Mouse (Mus musculus): ENCODE measurements around the gene Chgb. TPM values are rescaled to one million over a fixed set of nuclear protein-coding genes. Genes with fewer than 3 reads are reported as not detected.

Chgb gene
- polyA plus RNA-seq (2015; fragmentation: Nextera tagmentation; extraction: Ambion mirVana): 45.1 and 53.1 TPM in 2 replicates

GRCm38 (mm10) chr2:132780978-132781377 is at the start of gene Chgb:
Gene Chgb, plus strand, starts transcription at chr2:132781278.
- no peak for ATAC-seq
- H3K9ac ChIP-seq: no peak within 1 kb of the TSS
- no peak within 1 kb of the TSS for H3K27ac ChIP-seq
- peak within 1 kb of the TSS; percentile 39 for H3K4me3 ChIP-seq (replicated peaks)
- 0 out of 2 replicates have a peak, but pooled peaks cover 3% of the 10 kb centered on the region for H3K27me3 ChIP-seq (replicated peaks)
- no peaks in the 10 kb centered on the region for H3K9me3 ChIP-seq
- H3K4me1 ChIP-seq (replicated peaks): peaks cover 5% of the 10 kb centered on the region; the same call in 1 of the 2 replicates
- 11% methylated on average over 4 of the region's 4 CpGs for WGBS
- peak within 1 kb of the TSS; percentile 88 for H3K4me2 ChIP-seq (replicated peaks)
- no peaks in the 10 kb centered on the region for H3K36me3 ChIP-seq

GRCm38 (mm10) chr2:132732940-132733339 is 48.1 kb upstream of the Chgb start:
- WGBS: 60% methylated on average over 5 of the region's 5 CpGs
- Histone ChIP-seq H3K4me1 (replicated peaks) (no peaks in the 10 kb centered on the region), H3K9me3 (no peaks in the 10 kb centered on the region), H3K27ac (no peak overlapping the region), H3K36me3 (no peaks in the 10 kb centered on the region), H3K4me2 (replicated peaks) (no peak overlapping the region), H3K27me3 (replicated peaks) (no peaks in the 10 kb centered on the region), H3K9ac (no peak overlapping the region), H3K4me3 (replicated peaks) (no peak overlapping the region)
- no peak for ATAC-seq

GRCm38 (mm10) chr2:132733603-132734573 is 47.2 kb upstream of the Chgb start:
- H3K9ac ChIP-seq: no peak overlapping the region

GRCm38 (mm10) chr2:132738816-132739432 is 42.2 kb upstream of the Chgb start:
- ATAC-seq: no peak
- H3K9me3 ChIP-seq: no peaks in the 10 kb centered on the region
- H3K36me3 ChIP-seq: no peaks in the 10 kb centered on the region
- WGBS: 65% methylated on average over 2 of the region's 2 CpGs
- H3K27ac ChIP-seq: no peak overlapping the region
- H3K4me3 ChIP-seq (replicated peaks): no peak overlapping the region
- H3K27me3 ChIP-seq (replicated peaks): no peaks in the 10 kb centered on the region
- H3K4me1 ChIP-seq (replicated peaks): no peaks in the 10 kb centered on the region
- H3K4me2 ChIP-seq (replicated peaks): no peak overlapping the region
- H3K9ac ChIP-seq: no peak overlapping the region

More at GRCm38 (mm10) chr2:132733603-132734573, 47.2 kb upstream of the Chgb start:
- H3K9me3 ChIP-seq: no peaks in the 10 kb centered on the region
- H3K36me3 ChIP-seq: no peaks in the 10 kb centered on the region
- 92% methylated on average over 10 of the region's 10 CpGs for WGBS
- ATAC-seq: no peak
- no peak overlapping the region for H3K27ac ChIP-seq
- no peak overlapping the region for H3K4me2 ChIP-seq (replicated peaks)
- H3K4me3 ChIP-seq (replicated peaks): no peak overlapping the region
- H3K27me3 ChIP-seq (replicated peaks): no peaks in the 10 kb centered on the region
- no peaks in the 10 kb centered on the region for H3K4me1 ChIP-seq (replicated peaks)

GRCm38 (mm10) chr2:132741862-132742347 is 39.2 kb upstream of the Chgb start:
- no peaks in the 10 kb centered on the region for H3K27me3 ChIP-seq (replicated peaks)
- no peak overlapping the region for H3K4me2 ChIP-seq (replicated peaks)
- H3K9me3 ChIP-seq: no peaks in the 10 kb centered on the region
- no peak overlapping the region for H3K4me3 ChIP-seq (replicated peaks)
- no peak overlapping the region for H3K9ac ChIP-seq
- WGBS: 76% methylated on average over 8 of the region's 8 CpGs
- no peaks in the 10 kb centered on the region for H3K36me3 ChIP-seq
- ATAC-seq: no peak
- no peak overlapping the region for H3K27ac ChIP-seq
- no peaks in the 10 kb centered on the region for H3K4me1 ChIP-seq (replicated peaks)

- ATAC-seq: no peak
- Histone ChIP-seq H3K36me3 (no peaks in the 10 kb centered on the region), H3K27ac (no peak overlapping the region), H3K4me1 (replicated peaks) (no peaks in the 10 kb centered on the region), H3K9ac (no peak overlapping the region), H3K27me3 (replicated peaks) (no peaks in the 10 kb centered on the region), H3K9me3 (no peaks in the 10 kb centered on the region), H3K4me3 (replicated peaks) (no peak overlapping the region), H3K4me2 (replicated peaks) (no peak overlapping the region)
- WGBS: 93% methylated on average over 5 of the region's 5 CpGs
Observed at GRCm38 (mm10) chr2:132744866-132745265, 36.2 kb upstream of the Chgb start.

- H3K4me1 ChIP-seq (replicated peaks): no peaks in the 10 kb centered on the region
- ATAC-seq: no peak
- 78% methylated on average over 3 of the region's 3 CpGs for WGBS
- H3K9ac ChIP-seq: no peak overlapping the region
- H3K4me2 ChIP-seq (replicated peaks): no peak overlapping the region
- H3K4me3 ChIP-seq (replicated peaks): no peak overlapping the region
- H3K9me3 ChIP-seq: no peaks in the 10 kb centered on the region
- H3K27ac ChIP-seq: no peak overlapping the region
- no peaks in the 10 kb centered on the region for H3K27me3 ChIP-seq (replicated peaks)
- no peaks in the 10 kb centered on the region for H3K36me3 ChIP-seq
Observed at GRCm38 (mm10) chr2:132746108-132746507, 35.0 kb upstream of the Chgb start.

- ATAC-seq: no peak
- no peak overlapping the region for H3K4me3 ChIP-seq (replicated peaks)
- H3K9ac ChIP-seq: no peak overlapping the region
- no peaks in the 10 kb centered on the region for H3K9me3 ChIP-seq
- H3K4me2 ChIP-seq (replicated peaks): no peak overlapping the region
- no peaks in the 10 kb centered on the region for H3K27me3 ChIP-seq (replicated peaks)
- H3K27ac ChIP-seq: no peak overlapping the region
- H3K4me1 ChIP-seq (replicated peaks): no peaks in the 10 kb centered on the region
- H3K36me3 ChIP-seq: no peaks in the 10 kb centered on the region
Observed at GRCm38 (mm10) chr2:132750726-132751125, 30.4 kb upstream of the Chgb start.

GRCm38 (mm10) chr2:132751141-132752066 is 29.7 kb upstream of the Chgb start:
- no peaks in the 10 kb centered on the region for H3K4me1 ChIP-seq (replicated peaks)
- H3K27me3 ChIP-seq (replicated peaks): no peaks in the 10 kb centered on the region
- no peak overlapping the region for H3K27ac ChIP-seq
- WGBS: 78% methylated on average over 15 of the region's 15 CpGs
- H3K4me3 ChIP-seq (replicated peaks): no peak overlapping the region
- H3K9me3 ChIP-seq: no peaks in the 10 kb centered on the region
- H3K9ac ChIP-seq: no peak overlapping the region
- no peak overlapping the region for H3K4me2 ChIP-seq (replicated peaks)
- H3K36me3 ChIP-seq: no peaks in the 10 kb centered on the region
- ATAC-seq: no peak

- WGBS: 63% methylated on average over 2 of the region's 2 CpGs
- Histone ChIP-seq H3K4me1 (replicated peaks) (no peaks in the 10 kb centered on the region), H3K27me3 (replicated peaks) (no peaks in the 10 kb centered on the region), H3K27ac (no peak overlapping the region), H3K4me3 (replicated peaks) (no peak overlapping the region), H3K9me3 (no peaks in the 10 kb centered on the region), H3K4me2 (replicated peaks) (no peak overlapping the region), H3K9ac (no peak overlapping the region), H3K36me3 (no peaks in the 10 kb centered on the region)
- ATAC-seq: no peak
Observed at GRCm38 (mm10) chr2:132752398-132752797, 28.7 kb upstream of the Chgb start.

GRCm38 (mm10) chr2:132753137-132753536 is 27.9 kb upstream of the Chgb start:
- 84% methylated on average over 3 of the region's 3 CpGs for WGBS
- Histone ChIP-seq H3K27me3 (replicated peaks) (no peaks in the 10 kb centered on the region), H3K4me1 (replicated peaks) (no peaks in the 10 kb centered on the region), H3K4me2 (replicated peaks) (no peak overlapping the region), H3K36me3 (no peaks in the 10 kb centered on the region), H3K9ac (no peak overlapping the region), H3K9me3 (no peaks in the 10 kb centered on the region), H3K4me3 (replicated peaks) (no peak overlapping the region), H3K27ac (no peak overlapping the region)
- ATAC-seq: no peak

- WGBS: 68% methylated on average over 5 of the region's 5 CpGs
- H3K27me3 ChIP-seq (replicated peaks): no peaks in the 10 kb centered on the region
- no peaks in the 10 kb centered on the region for H3K9me3 ChIP-seq
- no peak overlapping the region for H3K4me2 ChIP-seq (replicated peaks)
- no peak overlapping the region for H3K9ac ChIP-seq
- no peak for ATAC-seq
- H3K4me3 ChIP-seq (replicated peaks): no peak overlapping the region
- no peaks in the 10 kb centered on the region for H3K4me1 ChIP-seq (replicated peaks)
- H3K36me3 ChIP-seq: no peaks in the 10 kb centered on the region
- H3K27ac ChIP-seq: no peak overlapping the region
Observed at GRCm38 (mm10) chr2:132757911-132758310, 23.2 kb upstream of the Chgb start.

Data from intestine, embryonic 15.5 days (tissue).